Mouse (Mus musculus) CH12.LX (cell line): ENCODE results near the gene Pgap3. TPM values are rescaled to one million over a fixed set of nuclear protein-coding genes. Genes with fewer than 3 reads are reported as not detected.

ENCODE experiments used
- DNase-seq: peaks from one replicate; pipeline ENCODE4 v3.0.0-alpha.2; 2013; ENCODE audit errors: extremely low read depth
- H3K27ac ChIP-seq: 2 replicates; pipeline ENCODE4 v1.5.1; 2012; ENCODE audit warnings: low read depth, mild to moderate bottlenecking, control low read depth, moderate library complexity; ENCODE audit not compliant: insufficient read depth
- H3K27me3 ChIP-seq: replicated peaks from 2 replicates; pipeline ENCODE3; 2012; ENCODE audit warnings: inconsistent platforms
- H3K36me3 ChIP-seq, 2 experiments: replicated peaks in 1 of 2; 2 replicates each; pipeline versions ENCODE3 to v1.6.1; 2012; ENCODE audit warnings: inconsistent platforms in 1 of 2, low read length in 1 of 2, mild to moderate bottlenecking in 1 of 2, mixed read lengths in 1 of 2, moderate library complexity in 1 of 2; ENCODE audit not compliant: control insufficient read depth in 1 of 2, insufficient read depth in 1 of 2
- H3K4me1 ChIP-seq, 2 experiments: 2 replicates each; pipeline ENCODE4 v1.6.1; 2012; ENCODE audit warnings: inconsistent platforms in 1 of 2, moderate library complexity in 1 of 2; ENCODE audit not compliant: insufficient read depth in 2 of 2, control insufficient read depth in 1 of 2
- H3K4me2 ChIP-seq: 2 replicates; pipeline ENCODE4 v1.6.1; 2012; ENCODE audit warnings: low read depth, mild to moderate bottlenecking, control low read depth; ENCODE audit not compliant: poor library complexity, insufficient read depth, severe bottlenecking
- H3K4me3 ChIP-seq, 3 experiments: fragments of 150-350 bp in 1 of 3; sonication (generic) in 1 of 3; replicated peaks in 1 of 3; 2 replicates each; pipeline versions ENCODE3 to v1.5.1; 2011 to 2012; ENCODE audit warnings: low read depth in 2 of 3, low read length in 2 of 3, mild to moderate bottlenecking in 2 of 3, moderate library complexity in 2 of 3, control low read depth in 1 of 3, improper control_type of control experiment in 1 of 3, inconsistent platforms in 1 of 3, mixed read lengths in 1 of 3; ENCODE audit not compliant: poor library complexity in 1 of 3
- H3K79me2 ChIP-seq: replicated peaks from 2 replicates; pipeline ENCODE4 v1.6.1; 2012; ENCODE audit warnings: mild to moderate bottlenecking, moderate library complexity; ENCODE audit not compliant: control insufficient read depth, poor library complexity, insufficient read depth, severe bottlenecking; ENCODE audit errors: extremely low read depth
- H3K9ac ChIP-seq: 2 replicates; pipeline ENCODE4 v1.6.1; 2012; ENCODE audit warnings: low read depth, mild to moderate bottlenecking, control low read depth, moderate library complexity; ENCODE audit not compliant: insufficient read depth
- H3K9me3 ChIP-seq: replicated peaks from 2 replicates; pipeline ENCODE3; 2012; ENCODE audit warnings: low read length, inconsistent platforms, mixed read lengths
- CHD1 ChIP-seq: IDR thresholded peaks from 2 replicates; pipeline ENCODE4 v1.6.1; 2012; ENCODE audit warnings: low read depth, low read length, improper control_type of control experiment, inconsistent platforms
- CHD2 ChIP-seq: IDR thresholded peaks from 2 replicates; pipeline ENCODE4 v1.6.1; 2011; ENCODE audit warnings: low read length, improper control_type of control experiment
- E2F4 ChIP-seq: IDR thresholded peaks from 2 replicates; pipeline ENCODE4 v1.6.1; 2011; ENCODE audit warnings: low read depth, low read length, improper control_type of control experiment; ENCODE audit not compliant: insufficient replicate concordance
- EP300 ChIP-seq: IDR thresholded peaks from 2 replicates; pipeline ENCODE4 v1.6.1; 2011; ENCODE audit warnings: low read length, improper control_type of control experiment
- ETS1 ChIP-seq: conservative IDR thresholded peaks from 2 replicates; pipeline ENCODE4 v1.6.1; 2012; ENCODE audit warnings: low read depth, mild to moderate bottlenecking, inconsistent platforms, low read length, improper control_type of control experiment, moderate library complexity
- GABPA ChIP-seq: IDR thresholded peaks from 2 replicates; pipeline ENCODE4 v1.6.1; 2012; ENCODE audit warnings: low read depth, low read length, improper control_type of control experiment, inconsistent platforms; ENCODE audit not compliant: insufficient replicate concordance
- IRF4 ChIP-seq: IDR thresholded peaks from 2 replicates; pipeline ENCODE4 v1.6.1; 2014; ENCODE audit warnings: low read depth, mild to moderate bottlenecking, inconsistent platforms, low read length, improper control_type of control experiment
- JUN ChIP-seq: IDR thresholded peaks from 2 replicates; pipeline ENCODE4 v1.6.1; 2011; ENCODE audit warnings: low read depth, mild to moderate bottlenecking, low read length, improper control_type of control experiment, moderate library complexity; ENCODE audit not compliant: insufficient read depth
- JUND ChIP-seq: conservative IDR thresholded peaks from 2 replicates; pipeline ENCODE4 v1.6.1; 2011; ENCODE audit warnings: low read depth, low read length, improper control_type of control experiment
- MAFK ChIP-seq: IDR thresholded peaks from 2 replicates; pipeline ENCODE4 v1.6.1; 2011; ENCODE audit warnings: low read length, improper control_type of control experiment; ENCODE audit not compliant: insufficient replicate concordance
- MAZ ChIP-seq: IDR thresholded peaks from 2 replicates; pipeline ENCODE4 v1.6.1; 2012; ENCODE audit warnings: low read depth, mild to moderate bottlenecking, inconsistent platforms, low read length, improper control_type of control experiment, moderate library complexity
- MXI1 ChIP-seq: IDR thresholded peaks from 2 replicates; pipeline ENCODE4 v1.6.1; 2011; ENCODE audit warnings: mild to moderate bottlenecking, low read depth, low read length, improper control_type of control experiment
- MYC ChIP-seq: IDR thresholded peaks from 2 replicates; pipeline ENCODE4 v1.6.1; 2011; ENCODE audit warnings: low read depth, mild to moderate bottlenecking, improper control_type of control experiment, low read length
- NELFE ChIP-seq: IDR thresholded peaks from 2 replicates; pipeline ENCODE4 v1.6.1; 2011; ENCODE audit warnings: low read depth, low read length, improper control_type of control experiment
- PAX5 ChIP-seq: IDR thresholded peaks from 2 replicates; pipeline ENCODE4 v1.6.1; 2012; ENCODE audit warnings: low read length, inconsistent platforms, mixed read lengths
- POLR2A ChIP-seq: IDR thresholded peaks from 2 replicates; pipeline ENCODE4 v1.6.1; 2011; ENCODE audit warnings: low read depth, mild to moderate bottlenecking, improper control_type of control experiment, low read length
- RCOR1 ChIP-seq: conservative IDR thresholded peaks from 2 replicates; pipeline ENCODE4 v1.6.1; 2012; ENCODE audit warnings: low read depth, mild to moderate bottlenecking, inconsistent platforms, low read length, improper control_type of control experiment
- SIN3A ChIP-seq: IDR thresholded peaks from 2 replicates; pipeline ENCODE4 v1.6.1; 2012; ENCODE audit warnings: low read length, improper control_type of control experiment, inconsistent platforms
- TCF12 ChIP-seq: IDR thresholded peaks from 2 replicates; pipeline ENCODE4 v1.6.1; 2014; ENCODE audit warnings: low read depth, mild to moderate bottlenecking, inconsistent platforms, low read length, improper control_type of control experiment
- UBTF ChIP-seq: IDR thresholded peaks from 2 replicates; pipeline ENCODE4 v1.6.1; 2012; ENCODE audit warnings: low read depth, mild to moderate bottlenecking, inconsistent platforms, low read length, improper control_type of control experiment, moderate library complexity
- USF1 ChIP-seq: IDR thresholded peaks from 2 replicates; pipeline ENCODE4 v1.6.1; 2014; ENCODE audit warnings: low read depth, mild to moderate bottlenecking, inconsistent platforms, low read length, improper control_type of control experiment
- ZC3H11A ChIP-seq: IDR thresholded peaks from 2 replicates; pipeline ENCODE4 v1.6.1; 2012; ENCODE audit warnings: low read depth, mild to moderate bottlenecking, inconsistent platforms, low read length, improper control_type of control experiment
- ZNF384 ChIP-seq: IDR thresholded peaks from 2 replicates; pipeline ENCODE4 v1.6.1; 2012; ENCODE audit warnings: low read depth, low read length, improper control_type of control experiment, inconsistent platforms
- dilution Hi-C: fragments of 300-500 bp; cut with MboI; formaldehyde crosslinking; loops from 2 replicates; pipeline ENCODE4 v1.14.3; 2020; ENCODE audit warnings: low sequenced_read_pairs; ENCODE audit not compliant: extremely low pct_unique_long_range_greater_than_20kb, extremely low pct_ligation_motif_present
- in situ Hi-C: fragments of 300-500 bp; cut with MboI; formaldehyde crosslinking; loops from 3 replicates; pipeline ENCODE4 v1.14.3; 2019; ENCODE audit warnings: low sequenced_read_pairs, low pct_ligation_motif_present, low pct_unique_long_range_greater_than_20kb, mixed read lengths
- polyA plus RNA-seq: library from polyadenylated mRNA; unstranded; fragments of >175 nt; gene quantifications from 2 replicates; pipeline ENCODE4 v1.2.1, GENCODE M21; 2012; ENCODE audit warnings: low read depth; ENCODE audit not compliant: insufficient read length
- total RNA-seq, 2 experiments: library from RNA; depleted of rRNA; stranded (reverse); fragments of 300-350 nt in 1 of 2; fragments of >200 nt in 1 of 2; gene quantifications; 2 replicates each; pipeline ENCODE4 v1.2.3; 2012 to 2014

Gene Pgap3
- total and polyA plus RNA-seq, 3 experiments: 3.3 to 6.9 (median 6.5) TPM

DNA sequence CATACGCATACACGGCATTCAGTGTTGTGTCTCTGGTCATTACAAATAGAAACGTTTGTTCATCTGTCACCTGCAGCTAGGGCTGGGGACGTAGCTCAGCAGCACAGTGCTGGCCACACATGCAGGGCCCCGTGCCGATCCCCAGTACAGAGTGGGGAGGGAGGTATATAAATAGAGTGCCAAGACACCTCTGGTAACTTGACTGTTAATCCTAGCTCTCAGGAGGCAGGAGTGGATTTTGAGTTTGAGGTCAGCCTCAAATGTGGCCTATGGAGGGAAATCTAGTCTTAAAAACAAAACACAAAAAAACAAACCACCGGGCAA lies 32.5 kb downstream of the Pgap3 start:
- peaks cover 0 to 7% of the 10 kb centered on the region in 2 experiments; a peak in 2 of 4 replicates for H3K4me1 ChIP-seq
- no peak overlapping the region for H3K4me2 ChIP-seq
- in situ Hi-C loops: no loop called here
- no peaks in the 10 kb centered on the region for H3K9me3 ChIP-seq
- H3K4me3 ChIP-seq: no peak overlapping the region
- H3K27ac ChIP-seq: no peak overlapping the region
- TF ChIP-seq JUND: no peak
- TF ChIP-seq ZNF384: no peak
- TF ChIP-seq MXI1: no peak
- no peak for TF ChIP-seq MAZ
- no peak for TF ChIP-seq ZC3H11A
- TF ChIP-seq E2F4: no peak
- H3K36me3 ChIP-seq: peaks cover 3 to 53% of the 10 kb centered on the region in 2 experiments
- no peaks in the 10 kb centered on the region for H3K27me3 ChIP-seq
- DNase-seq: no peak
- dilution Hi-C loops: no loop called here
- H3K79me2 ChIP-seq: no peaks in the 10 kb centered on the region; the same call in 1 of the 2 replicates
- H3K9ac ChIP-seq: no peak overlapping the region

DNA sequence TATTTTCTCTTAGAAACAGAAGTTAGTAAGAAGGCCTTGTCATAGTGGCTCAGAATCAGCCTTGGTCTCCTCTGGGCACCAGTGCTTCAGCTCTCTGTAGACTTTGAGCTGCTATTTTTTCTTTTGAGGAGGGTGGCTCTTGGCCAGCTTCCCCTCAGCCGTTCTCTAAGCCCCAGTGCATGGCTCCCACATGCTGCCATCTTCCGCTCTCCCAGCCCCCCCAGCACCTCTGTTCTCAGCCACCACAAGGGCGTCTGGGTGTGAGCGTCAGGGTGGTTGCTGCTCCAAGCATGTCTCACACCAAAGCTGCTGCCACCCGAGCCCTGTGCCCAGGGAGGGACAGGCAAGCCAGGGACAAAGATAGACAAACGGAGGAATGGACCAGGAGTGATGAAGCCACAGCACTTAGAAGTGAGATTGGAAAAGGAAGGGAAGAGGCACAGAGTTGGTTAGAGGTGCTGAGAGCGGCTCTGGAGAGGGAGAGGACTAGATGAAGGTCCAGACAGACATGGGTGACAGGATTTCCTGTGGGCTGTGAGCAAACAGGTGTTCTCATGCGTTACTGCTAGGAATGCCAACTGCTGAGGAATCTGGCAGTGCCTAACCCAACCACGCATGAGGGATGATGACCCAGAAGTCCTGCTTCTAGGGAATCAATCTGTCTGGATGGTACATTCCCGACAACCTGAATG lies 33.0 kb downstream of the Pgap3 start:
- Histone ChIP-seq H3K36me3 (peaks cover 0 to 53% of the 10 kb centered on the region in 2 experiments), H3K4me1 (peaks cover 0 to 7% of the 10 kb centered on the region in 2 experiments; a peak in 2 of 4 replicates), H3K4me2 (no peak overlapping the region), H3K27me3 (no peaks in the 10 kb centered on the region)
- no peak for DNase-seq
- no peak for TF ChIP-seq UBTF
- TF ChIP-seq USF1: no peak
- TF ChIP-seq MYC: no peak
- no peak for TF ChIP-seq JUN
- TF ChIP-seq CHD2: no peak
- no peak for TF ChIP-seq NELFE
- TF ChIP-seq IRF4: no peak
- TF ChIP-seq SIN3A: no peak
- no peak for TF ChIP-seq PAX5
- TF ChIP-seq POLR2A: no peak
- TF ChIP-seq MAZ: no peak
- no peak for TF ChIP-seq CHD1
- no peak for TF ChIP-seq MAFK
- no peak for TF ChIP-seq GABPA
- no peak for TF ChIP-seq ETS1
- TF ChIP-seq EP300: no peak
- TF ChIP-seq MXI1: no peak
- no peak for TF ChIP-seq TCF12
- no peak for TF ChIP-seq ZNF384
- TF ChIP-seq RCOR1: no peak
- TF ChIP-seq, all 38 proteins: peak for 0
- dilution Hi-C loops (no loop called here), in situ Hi-C loops (no loop called here)
- Histone ChIP-seq H3K4me3 (no peak overlapping the region), H3K9me3 (no peaks in the 10 kb centered on the region), H3K79me2 (no peaks in the 10 kb centered on the region; the same call in 1 of the 2 replicates), H3K9ac (no peak overlapping the region), H3K27ac (no peak overlapping the region)
